Mouse (Mus musculus) kidney, postnatal 0 days (tissue): ENCODE data around the gene Prkab2. TPM values are rescaled to one million over a fixed set of nuclear protein-coding genes. Genes with fewer than 3 reads are reported as not detected.

ENCODE experiments used
- ATAC-seq: fragments of 200-750 bp; cut with Nextera tagmentation; replicated peaks from 2 replicates; pipeline ENCODE4 v1.8.0; 2017; ENCODE audit warnings: low read depth, moderate number of reproducible peaks, moderate TSS enrichment, moderate library complexity; ENCODE audit not compliant: low FRiP score
- DNase-seq: peaks from one replicate; pipeline ENCODE4 v3.0.0-alpha.2; 2016; ENCODE audit warnings: low spot score
- H3K27ac ChIP-seq: fragments of 300-500 bp; sonication (generic); 2 replicates; pipeline ENCODE4 v1.5.1; 2014; ENCODE audit warnings: mild to moderate bottlenecking
- H3K27me3 ChIP-seq: fragments of 300-500 bp; sonication (generic); 2 replicates; pipeline ENCODE4 v1.6.1; 2014; ENCODE audit warnings: low read length, mixed read lengths; ENCODE audit not compliant: insufficient read depth
- H3K36me3 ChIP-seq: fragments of 300-500 bp; sonication (generic); 2 replicates; pipeline ENCODE4 v1.6.1; 2014; ENCODE audit warnings: low read length, mixed read lengths; ENCODE audit not compliant: insufficient read depth
- H3K4me1 ChIP-seq: fragments of 300-500 bp; sonication (generic); replicated peaks from 2 replicates; pipeline ENCODE4 v1.6.1; 2014; ENCODE audit warnings: antibody characterized with exemption, low read length, mixed read lengths; ENCODE audit not compliant: insufficient read depth
- H3K4me2 ChIP-seq: fragments of 300-500 bp; sonication (generic); 2 replicates; pipeline ENCODE4 v1.6.1; 2014; ENCODE audit warnings: mild to moderate bottlenecking, low read length, moderate library complexity, mixed read lengths
- H3K4me3 ChIP-seq: fragments of 300-500 bp; sonication (generic); replicated peaks from 2 replicates; pipeline ENCODE4 v1.5.1; 2014; ENCODE audit warnings: low read depth, low read length
- H3K9ac ChIP-seq: fragments of 300-500 bp; sonication (generic); 2 replicates; pipeline ENCODE4 v1.6.1; 2014; ENCODE audit warnings: low read depth, low read length
- H3K9me3 ChIP-seq: fragments of 300-500 bp; sonication (generic); replicated peaks from 2 replicates; pipeline ENCODE4 v1.6.1; 2016; ENCODE audit warnings: low read length, inconsistent platforms, mixed read lengths
- CTCF ChIP-seq: IDR thresholded peaks from 2 replicates; pipeline ENCODE4 v1.5.1; 2016; ENCODE audit warnings: antibody characterized with exemption, low read depth, mild to moderate bottlenecking, moderate library complexity
- WGBS: fragments of 180-500 bp; shearing (Covaris S2); extraction: QIAGEN DNeasy Blood & Tissue Kit; methylation state at CpG from one replicate; pipeline ENCODE4 v1.1.7; 2014; 5-methylcytosine and 5-hydroxymethylcytosine counted together
- polyA plus RNA-seq: library from polyadenylated mRNA; unstranded; fragments of >200 nt; fragmentation: Nextera tagmentation; extraction: Ambion mirVana; gene quantifications from 2 replicates; pipeline ENCODE4 v1.2.1, GENCODE M21; 2015

Prkab2 gene
- polyA plus RNA-seq = 4.1 and 4.7 TPM in 2 replicates

GRCm38 (mm10) chr3:97657655-97658411, at the start of gene Prkab2:
Prkab2 (plus strand) TSS chr3:97658193.
- no peaks in the 10 kb centered on the region for H3K9me3 ChIP-seq
- 0 out of 2 replicates have a peak, but pooled peaks cover 10% of the 10 kb centered on the region for H3K4me1 ChIP-seq
- peak within 1 kb of the TSS; percentile 36; the same call in 1 of the 2 replicates for H3K27ac ChIP-seq
- peak within 1 kb of the TSS; percentile 91 for H3K4me3 ChIP-seq
- peak within 1 kb of the TSS; percentile 90 for H3K4me2 ChIP-seq
- TF ChIP-seq CTCF = no peak
- no peaks in the 10 kb centered on the region for H3K36me3 ChIP-seq
- peak; percentile 99 for DNase-seq
- WGBS = 2% methylated on average over 49 of the region's 51 CpGs
- ATAC-seq = peak; percentile 93
- H3K27me3 ChIP-seq = no peaks in the 10 kb centered on the region
- peak within 1 kb of the TSS; percentile 70 for H3K9ac ChIP-seq

GRCm38 (mm10) chr3:97609201-97609844, 48.7 kb upstream of the Prkab2 start:
- H3K9me3 ChIP-seq = no peaks in the 10 kb centered on the region
- TF ChIP-seq CTCF = peak; percentile 48; the same call in 1 of the 2 replicates
- no peaks in the 10 kb centered on the region for H3K4me1 ChIP-seq
- 4% methylated on average over 20 of the region's 20 CpGs for WGBS
- ATAC-seq (peak; percentile 42; the same call in 1 of the 2 replicates), DNase-seq (peak; percentile 14)
- peak overlapping the region; percentile 73 for H3K4me2 ChIP-seq
- no peaks in the 10 kb centered on the region for H3K36me3 ChIP-seq
- peak overlapping the region; percentile 92 for H3K27ac ChIP-seq
- H3K9ac ChIP-seq = peak overlapping the region; percentile 86
- H3K27me3 ChIP-seq = no peaks in the 10 kb centered on the region
- H3K4me3 ChIP-seq = peak overlapping the region; percentile 87

- WGBS = 1% methylated on average over 56 of the region's 56 CpGs
- TF ChIP-seq CTCF = peak; percentile 93
- ATAC-seq = peak; percentile 93
Observed at GRCm38 (mm10) chr3:97609845-97610410, 48.1 kb upstream of the Prkab2 start, which contains the start of gene Chd1l. Chd1l (minus strand) TSS chr3:97610203.

GRCm38 (mm10) chr3:97611021-97611420, 47.0 kb upstream of the Prkab2 start:
- TF ChIP-seq CTCF = no peak
- no peak for ATAC-seq
- no peak for DNase-seq

More at GRCm38 (mm10) chr3:97609845-97610410, 48.1 kb upstream of the Prkab2 start, which contains the start of gene Chd1l:
- peak within 1 kb of the TSS; percentile 87 for H3K4me3 ChIP-seq
- H3K4me2 ChIP-seq = peak within 1 kb of the TSS; percentile 73
- peak within 1 kb of the TSS; percentile 92 for H3K27ac ChIP-seq
- no peaks in the 10 kb centered on the region for H3K4me1 ChIP-seq
- peak; percentile 93 for DNase-seq
- H3K9ac ChIP-seq = peak within 1 kb of the TSS; percentile 86
- no peaks in the 10 kb centered on the region for H3K36me3 ChIP-seq
- no peaks in the 10 kb centered on the region for H3K9me3 ChIP-seq
- H3K27me3 ChIP-seq = no peaks in the 10 kb centered on the region

GRCm38 (mm10) chr3:97615154-97615553, 42.8 kb upstream of the Prkab2 start:
- no peak for ATAC-seq
- no peak for DNase-seq
- Histone ChIP-seq H3K4me1 (no peaks in the 10 kb centered on the region), H3K9me3 (no peaks in the 10 kb centered on the region), H3K4me2 (no peak overlapping the region), H3K4me3 (no peak overlapping the region), H3K27me3 (no peaks in the 10 kb centered on the region), H3K27ac (no peak overlapping the region), H3K36me3 (no peaks in the 10 kb centered on the region), H3K9ac (no peak overlapping the region)
- no peak for TF ChIP-seq CTCF
- 3% methylated on average over 1 of the region's 1 CpGs for WGBS

More at GRCm38 (mm10) chr3:97611021-97611420, 47.0 kb upstream of the Prkab2 start:
- Histone ChIP-seq H3K9me3 (no peaks in the 10 kb centered on the region), H3K4me2 (no peak overlapping the region), H3K36me3 (no peaks in the 10 kb centered on the region), H3K4me1 (no peaks in the 10 kb centered on the region), H3K27me3 (no peaks in the 10 kb centered on the region), H3K27ac (no peak overlapping the region), H3K4me3 (no peak overlapping the region), H3K9ac (no peak overlapping the region)
- WGBS = 85% methylated on average over 6 of the region's 6 CpGs

- Histone ChIP-seq H3K4me2 (no peak overlapping the region), H3K9ac (no peak overlapping the region), H3K9me3 (no peaks in the 10 kb centered on the region), H3K4me1 (no peaks in the 10 kb centered on the region), H3K36me3 (no peaks in the 10 kb centered on the region), H3K27me3 (no peaks in the 10 kb centered on the region), H3K4me3 (no peak overlapping the region), H3K27ac (no peak overlapping the region)
- no peak for TF ChIP-seq CTCF
- WGBS = 88% methylated on average over 4 of the region's 4 CpGs
- no peak for DNase-seq
- no peak for ATAC-seq
Observed at GRCm38 (mm10) chr3:97615933-97616332, 42.1 kb upstream of the Prkab2 start.
